Mouse (Mus musculus): ENCODE results near the gene Isg15. TPM values are rescaled to one million over a fixed set of nuclear protein-coding genes. Genes with fewer than 3 reads are reported as not detected.

Isg15 gene
- polyA plus RNA-seq, 1 experiment, result 10.5 TPM

- no peak for DNase-seq (ENCODE audit: low read depth)
Measured at GRCm38 (mm10) chr4:156203001-156203412, 2.4 kb upstream of the Isg15 start, which contains the start of gene AW011738. AW011738 (plus strand) TSS chr4:156203304.

DNA sequence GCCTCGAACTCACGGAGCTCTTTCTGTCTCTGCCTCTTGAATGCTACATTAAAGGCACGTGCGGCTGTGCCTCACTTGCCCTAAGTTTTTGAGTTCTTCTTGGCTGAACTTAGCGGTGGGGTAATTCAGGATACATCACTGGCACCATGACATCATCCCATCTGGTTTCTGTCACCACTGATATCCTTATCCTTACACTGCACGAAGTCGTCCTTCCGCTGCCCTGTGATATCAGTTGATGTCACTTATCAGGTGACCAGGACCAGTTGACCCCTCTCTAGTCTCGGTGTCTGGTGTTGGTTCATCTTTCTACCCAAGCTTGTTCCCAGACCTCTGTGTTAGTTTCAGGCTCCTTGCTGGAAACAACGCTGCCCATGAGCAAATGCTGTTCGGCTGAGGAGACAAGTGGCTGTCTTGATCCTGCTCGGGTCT, 1.9 kb upstream of the Isg15 start:
- DNase-seq (ENCODE audit: low read depth), result no peak

- DNase-seq (ENCODE audit: low read depth), result no peak
Measured at GRCm38 (mm10) chr4:156197829-156198205, 2.8 kb downstream of the Isg15 start.

DNA sequence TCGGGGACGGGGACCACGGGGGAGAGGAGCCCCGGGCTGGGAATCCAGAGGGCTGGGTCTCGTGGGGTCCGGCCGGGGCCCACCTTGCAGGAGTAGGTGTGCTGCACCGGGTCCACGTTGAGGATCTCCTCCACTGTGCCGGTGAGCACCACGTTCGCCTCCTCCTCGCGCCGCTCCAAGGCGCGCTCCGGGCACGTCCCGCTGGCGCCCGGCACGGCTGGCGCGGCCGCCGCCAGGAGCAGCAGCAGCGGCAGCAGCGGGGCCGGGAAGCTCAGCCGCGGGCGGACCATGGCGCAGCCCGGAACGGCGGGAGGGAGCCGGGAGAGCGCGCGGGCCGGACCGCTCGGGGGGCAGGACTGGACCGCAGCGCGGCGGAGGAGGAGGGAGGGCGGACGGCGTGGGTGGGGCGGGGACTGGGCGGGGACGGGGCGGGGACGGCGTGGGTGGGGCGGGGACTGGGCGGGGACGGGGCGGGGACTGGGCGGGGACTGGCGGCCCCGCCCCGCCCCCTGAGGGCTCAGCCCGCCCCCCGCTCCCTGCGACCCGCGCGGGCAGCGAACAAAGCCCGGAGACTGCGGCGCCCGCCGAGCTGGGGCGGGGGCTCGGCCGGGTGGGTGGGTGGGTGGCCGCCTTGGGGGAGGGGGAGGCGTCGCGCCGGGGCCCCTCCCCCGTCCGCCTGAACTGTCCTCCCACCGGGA, 3.3 kb downstream of the Isg15 start, which contains the start of gene Agrn:
Gene Agrn, minus strand, starts transcription at position 358 of the 698 bp plus-strand sequence.
- DNase-seq (ENCODE audit: low read depth), result no peak

DNA sequence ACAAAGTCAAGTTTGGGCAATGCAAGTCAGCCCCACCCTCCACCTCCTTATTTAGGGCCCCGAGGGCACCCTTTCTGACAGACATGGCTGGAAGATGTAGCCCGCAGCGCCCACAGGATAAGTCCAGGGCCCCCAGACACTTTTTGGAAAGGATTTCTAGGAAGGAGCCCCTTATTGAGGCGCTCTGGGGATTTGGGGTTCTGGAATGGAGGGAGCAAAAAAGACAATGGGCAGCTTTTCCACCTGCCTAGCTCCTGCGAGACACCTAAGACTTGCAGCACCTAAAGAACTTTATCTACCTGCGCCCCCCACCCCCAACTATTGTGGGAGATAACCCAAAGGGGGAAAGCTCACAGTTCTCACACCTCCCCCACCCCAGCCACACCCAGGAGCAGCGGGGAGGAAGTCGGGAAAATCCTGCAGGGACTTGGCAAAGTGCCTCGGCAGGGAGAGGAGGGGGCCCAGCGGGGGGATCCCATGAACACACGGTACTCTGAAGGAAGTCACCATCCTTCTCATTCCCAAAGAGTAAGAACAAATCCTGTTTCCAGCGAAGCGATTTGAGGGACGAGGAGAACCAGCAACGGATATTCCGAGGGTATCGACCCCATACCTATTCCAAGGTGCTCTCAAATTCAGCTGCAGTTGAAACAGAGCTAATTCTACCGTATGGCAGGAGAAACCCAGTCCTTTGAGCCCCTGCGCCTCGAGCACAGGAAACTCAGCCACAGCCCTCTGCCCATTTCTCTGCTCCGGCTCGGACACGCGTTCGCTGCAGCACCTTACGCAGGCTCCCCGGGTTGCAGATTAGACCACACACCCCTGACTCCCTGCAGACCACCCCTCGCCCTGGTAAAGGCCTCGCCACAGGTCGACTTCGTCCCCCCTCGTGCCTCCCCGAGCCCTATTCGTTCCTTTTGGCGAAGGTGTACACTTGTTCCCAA, 4.4 kb downstream of the Isg15 start:
- no peak for DNase-seq (ENCODE audit: low read depth)

DNA sequence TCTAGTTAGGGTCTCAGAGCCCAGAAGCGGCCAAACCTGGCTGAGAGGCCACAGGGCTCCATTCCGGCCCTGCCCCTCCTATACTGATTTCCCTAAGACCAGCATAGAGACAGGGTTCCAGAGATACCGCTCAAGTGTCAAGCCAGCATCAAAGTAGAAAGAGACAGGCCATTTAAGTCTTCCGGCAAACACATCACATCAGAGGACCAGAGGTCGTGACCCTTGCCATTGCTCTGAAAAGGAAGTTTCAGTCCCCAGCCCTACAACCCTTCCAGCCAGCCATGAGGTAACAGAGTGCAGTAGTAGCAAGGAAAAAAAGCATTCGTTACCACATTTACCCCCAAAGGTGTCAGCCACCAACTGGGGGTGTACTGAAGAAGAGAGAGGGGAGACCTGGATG, 6.3 kb downstream of the Isg15 start:
- no peak for DNase-seq (ENCODE audit: low read depth)

GRCm38 (mm10) chr4:156193906-156194305, 6.7 kb downstream of the Isg15 start:
- no peak for DNase-seq (ENCODE audit: low read depth)

- no peak for DNase-seq (ENCODE audit: low read depth)
Measured at GRCm38 (mm10) chr4:156193200-156193590, 7.4 kb downstream of the Isg15 start.

DNA sequence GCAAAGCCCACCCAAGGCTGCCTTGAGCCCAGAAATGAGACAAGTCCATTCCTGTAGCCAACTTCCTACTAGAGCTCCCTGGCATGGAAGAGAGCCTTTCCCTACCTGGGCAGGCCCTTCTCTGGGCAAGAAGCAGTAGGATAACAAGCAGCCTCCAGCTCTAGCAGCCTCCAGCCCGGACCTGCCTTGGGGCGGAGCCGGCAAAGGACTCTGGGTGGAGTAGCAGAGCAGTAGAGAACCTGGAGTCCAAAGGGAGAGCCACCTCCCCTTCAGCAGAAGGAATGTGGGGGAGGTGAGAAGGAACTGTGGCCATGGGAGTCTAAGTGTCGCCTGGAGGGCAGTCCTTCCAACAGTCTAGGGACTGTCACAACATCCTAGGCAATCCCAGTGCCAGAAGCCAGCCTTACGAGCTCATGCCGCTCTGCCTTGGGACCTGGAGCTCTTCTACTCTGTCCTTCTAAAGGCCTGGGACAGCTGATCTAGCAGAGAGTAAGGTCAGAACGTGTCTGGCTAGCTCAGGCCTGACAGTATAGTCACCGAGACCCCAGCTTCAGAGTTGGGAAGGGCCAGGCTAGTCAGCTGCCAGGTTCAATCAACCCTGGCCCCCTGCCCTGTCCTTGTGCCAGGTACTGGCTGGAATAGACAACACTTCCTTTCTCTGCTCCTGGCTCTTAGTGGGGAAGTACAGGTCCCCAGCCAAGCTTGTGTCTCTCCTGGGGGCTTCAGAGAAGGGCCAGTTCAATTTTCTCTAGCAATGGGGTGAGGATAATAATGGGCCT, 8.0 kb downstream of the Isg15 start:
- DNase-seq (ENCODE audit: low read depth), result no peak

DNA sequence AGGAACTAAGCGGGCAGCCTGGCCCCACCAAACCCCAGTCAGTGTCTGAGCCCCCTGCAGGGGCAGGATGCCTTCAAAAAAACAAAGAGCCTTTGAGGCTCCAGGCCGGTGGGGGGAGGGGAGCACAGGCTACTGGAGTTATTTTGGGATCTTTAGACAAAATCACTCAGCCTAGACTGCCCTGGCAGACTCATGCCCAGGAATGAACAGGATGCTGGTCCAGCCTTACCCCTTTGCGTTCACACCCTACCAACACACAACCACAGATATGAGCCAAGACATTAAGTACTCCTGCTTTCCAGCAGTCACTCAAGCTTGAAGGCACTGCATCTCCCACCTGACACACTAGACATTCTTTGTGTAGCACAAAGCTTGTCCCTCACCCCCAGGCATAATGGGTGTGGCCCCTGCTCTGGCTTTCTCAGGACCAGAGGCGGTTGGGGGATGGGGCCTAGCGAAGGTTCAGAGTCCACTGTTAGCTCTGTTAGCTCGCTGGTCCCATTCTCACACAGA, 11.8 kb downstream of the Isg15 start:
- DNase-seq (ENCODE audit: low read depth), result no peak

DNA sequence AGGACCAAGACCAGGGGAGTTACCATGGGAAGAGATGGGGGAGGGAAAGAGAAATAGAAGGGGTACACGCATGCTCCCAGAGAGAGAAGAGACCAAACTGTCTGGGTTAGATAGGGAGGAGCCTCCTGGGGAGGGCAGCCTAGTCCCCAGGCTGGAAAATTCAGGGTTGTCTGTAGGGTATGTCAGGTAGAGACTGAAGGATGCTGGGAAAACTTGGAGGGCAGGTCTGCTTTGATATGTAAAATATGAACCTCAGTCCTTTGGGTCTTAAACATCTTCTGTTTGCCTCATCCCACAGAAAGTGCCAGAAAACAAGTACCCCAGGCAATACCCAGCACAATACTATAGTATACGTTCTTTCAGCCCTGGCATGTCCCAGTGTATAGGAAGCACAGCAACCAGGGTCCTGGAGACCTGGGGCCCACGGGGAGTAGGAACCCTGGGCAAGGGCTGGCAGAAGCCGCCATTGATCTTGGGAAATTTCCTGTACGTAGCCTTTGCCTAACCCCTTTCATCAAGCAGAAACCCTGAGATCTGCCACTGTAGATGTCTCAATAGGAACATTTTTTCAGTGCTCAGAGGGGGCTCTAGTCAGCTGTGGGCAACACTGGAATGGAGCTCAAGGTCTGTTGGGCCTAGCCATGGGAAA, 12.3 kb downstream of the Isg15 start:
- no peak for DNase-seq (ENCODE audit: low read depth)

GRCm38 (mm10) chr4:156185950-156186850, 14.4 kb downstream of the Isg15 start:
- no peak for DNase-seq (ENCODE audit: low read depth)

GRCm38 (mm10) chr4:156185456-156185949, 15.1 kb downstream of the Isg15 start:
- no peak for DNase-seq (ENCODE audit: low read depth)

GRCm38 (mm10) chr4:156184291-156184954, 16.2 kb downstream of the Isg15 start:
- DNase-seq (ENCODE audit: low read depth), result no peak

GRCm38 (mm10) chr4:156183747-156184146, 16.9 kb downstream of the Isg15 start:
- DNase-seq (ENCODE audit: low read depth), result no peak

- no peak for DNase-seq (ENCODE audit: low read depth)
Measured at GRCm38 (mm10) chr4:156177630-156178029, 23.0 kb downstream of the Isg15 start.

GRCm38 (mm10) chr4:156171828-156172227, 28.8 kb downstream of the Isg15 start:
- peak; percentile 68 for DNase-seq (ENCODE audit: low read depth)

DNA sequence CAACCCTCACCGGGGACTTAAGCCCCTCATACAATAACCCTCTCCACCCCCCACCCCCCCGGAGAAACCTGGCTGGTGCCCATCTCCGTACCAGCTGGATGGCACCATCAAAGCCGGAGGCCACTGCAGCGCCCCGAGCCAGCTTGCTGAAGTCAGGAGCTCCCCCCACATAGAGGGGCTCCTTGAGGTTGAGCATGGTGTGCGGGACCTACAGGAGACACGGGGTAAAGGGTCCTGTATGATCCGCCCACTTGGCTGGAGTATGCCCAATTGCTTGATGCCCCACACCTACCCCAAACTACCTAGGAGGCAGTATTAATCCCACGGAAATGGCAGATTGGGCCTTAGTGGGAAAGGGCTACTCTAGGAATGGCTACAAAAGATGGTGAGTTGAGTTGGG, 31.5 kb downstream of the Isg15 start:
- DNase-seq (ENCODE audit: low read depth), result no peak

DNA sequence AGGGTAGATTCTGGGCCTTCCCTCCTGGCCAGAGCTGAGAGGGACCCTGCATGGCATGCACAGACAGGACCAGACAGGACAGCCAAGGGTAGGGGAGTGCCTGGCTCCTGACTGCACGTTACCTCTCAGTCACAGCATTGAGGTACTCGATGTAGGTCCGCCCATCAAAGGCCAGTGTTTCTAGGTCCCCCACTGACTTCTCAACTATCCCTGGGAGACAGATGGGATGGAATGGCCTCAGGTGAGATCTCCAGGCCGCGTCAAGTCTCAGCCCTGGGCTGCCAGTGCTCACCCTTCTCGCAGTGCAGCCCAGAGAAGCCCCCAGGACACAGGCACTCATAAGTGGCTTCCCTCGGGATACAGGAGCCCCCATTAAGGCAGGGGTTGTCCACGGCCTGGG, 32.0 kb downstream of the Isg15 start:
- DNase-seq (ENCODE audit: low read depth), result no peak
